Mouse (Mus musculus): ENCODE measurements around the gene Qrsl1. TPM values are rescaled to one million over a fixed set of nuclear protein-coding genes. Genes with fewer than 3 reads are reported as not detected.
A peak's percentile ranks its signal among the peaks of the same experiment; 100 is the strongest.

Qrsl1 gene
- polyA plus RNA-seq, 1 experiment from 2014 or later: 24.9 TPM

- no peaks in the 10 kb centered on the region for H3K27me3 ChIP-seq
- H3K4me2 ChIP-seq: no peak overlapping the region
- H3K9me3 ChIP-seq (replicated peaks): no peaks in the 10 kb centered on the region
- H3K27ac ChIP-seq: no peak overlapping the region
- ATAC-seq: no peak
- no peak overlapping the region for H3K9ac ChIP-seq
- no peak overlapping the region for H3K4me3 ChIP-seq
- H3K4me1 ChIP-seq: no peaks in the 10 kb centered on the region
- WGBS: 91% methylated on average over 8 of the region's 8 CpGs
- H3K36me3 ChIP-seq (ENCODE audit: poor library complexity, severe bottlenecking): peaks cover 20% of the 10 kb centered on the region
Measured at GRCm38 (mm10) chr10:43910873-43911142, 9.3 kb upstream of the Qrsl1 start.

- Histone ChIP-seq H3K4me2 (no peak overlapping the region), H3K4me1 (no peaks in the 10 kb centered on the region), H3K27me3 (no peaks in the 10 kb centered on the region), H3K27ac (no peak overlapping the region), H3K36me3 (ENCODE audit: poor library complexity, severe bottlenecking) (peaks cover 20% of the 10 kb centered on the region), H3K4me3 (no peak overlapping the region), H3K9me3 (replicated peaks) (no peaks in the 10 kb centered on the region), H3K9ac (no peak overlapping the region)
- 86% methylated on average over 12 of the region's 12 CpGs for WGBS
- ATAC-seq: no peak
Measured at GRCm38 (mm10) chr10:43910032-43910872, 8.7 kb upstream of the Qrsl1 start.

GRCm38 (mm10) chr10:43904569-43904968, 3.0 kb upstream of the Qrsl1 start:
- no peaks in the 10 kb centered on the region for H3K9me3 ChIP-seq (replicated peaks)
- no peak overlapping the region for H3K4me2 ChIP-seq
- H3K27ac ChIP-seq: no peak overlapping the region
- H3K9ac ChIP-seq: no peak overlapping the region; the same call in 1 of the 2 replicates
- peaks cover 14% of the 10 kb centered on the region for H3K4me1 ChIP-seq
- 94% methylated on average over 1 of the region's 1 CpGs for WGBS
- H3K36me3 ChIP-seq (ENCODE audit: poor library complexity, severe bottlenecking): no peaks in the 10 kb centered on the region
- H3K27me3 ChIP-seq: no peaks in the 10 kb centered on the region
- no peak for ATAC-seq
- H3K4me3 ChIP-seq: no peak overlapping the region

- peak overlapping the region; percentile 76 for H3K9ac ChIP-seq
- ATAC-seq: no peak; the same call in 1 of the 2 replicates
Measured at GRCm38 (mm10) chr10:43900883-43901570, 518 bp downstream of the Qrsl1 start.

GRCm38 (mm10) chr10:43898276-43898675, 3.3 kb downstream of the Qrsl1 start:
- no peak overlapping the region for H3K27ac ChIP-seq
- no peak overlapping the region for H3K4me2 ChIP-seq
- H3K9me3 ChIP-seq (replicated peaks): no peaks in the 10 kb centered on the region
- H3K9ac ChIP-seq: no peak overlapping the region
- H3K4me1 ChIP-seq: peaks cover 14% of the 10 kb centered on the region
- no peaks in the 10 kb centered on the region for H3K27me3 ChIP-seq
- peaks cover 25% of the 10 kb centered on the region for H3K36me3 ChIP-seq (ENCODE audit: poor library complexity, severe bottlenecking)
- 97% methylated on average over 7 of the region's 7 CpGs for WGBS
- no peak for ATAC-seq
- no peak overlapping the region for H3K4me3 ChIP-seq

More at GRCm38 (mm10) chr10:43900883-43901570, 518 bp downstream of the Qrsl1 start:
- Histone ChIP-seq H3K4me1 (peaks cover 14% of the 10 kb centered on the region), H3K27me3 (no peaks in the 10 kb centered on the region), H3K4me2 (peak overlapping the region; percentile 81), H3K27ac (no peak overlapping the region), H3K36me3 (ENCODE audit: poor library complexity, severe bottlenecking) (0 out of 2 replicates have a peak, but pooled peaks cover 4% of the 10 kb centered on the region), H3K9me3 (replicated peaks) (no peaks in the 10 kb centered on the region), H3K4me3 (peak overlapping the region; percentile 76)
- 7% methylated on average over 30 of the region's 30 CpGs for WGBS

- peaks cover 41% of the 10 kb centered on the region for H3K36me3 ChIP-seq (ENCODE audit: poor library complexity, severe bottlenecking)
- ATAC-seq: no peak
- H3K4me3 ChIP-seq: no peak overlapping the region
- no peaks in the 10 kb centered on the region for H3K27me3 ChIP-seq
- no peak overlapping the region for H3K27ac ChIP-seq
- WGBS: 90% methylated on average over 8 of the region's 8 CpGs
- H3K9me3 ChIP-seq (replicated peaks): no peaks in the 10 kb centered on the region
- H3K9ac ChIP-seq: no peak overlapping the region
- H3K4me1 ChIP-seq: peaks cover 3% of the 10 kb centered on the region; the same call in 1 of the 2 replicates
- H3K4me2 ChIP-seq: no peak overlapping the region
Measured at GRCm38 (mm10) chr10:43896065-43896464, 5.5 kb downstream of the Qrsl1 start.

GRCm38 (mm10) chr10:43892971-43893370, 8.6 kb downstream of the Qrsl1 start:
- no peak overlapping the region for H3K9ac ChIP-seq
- H3K9me3 ChIP-seq (replicated peaks): no peaks in the 10 kb centered on the region
- WGBS: 93% methylated on average over 4 of the region's 4 CpGs
- H3K27ac ChIP-seq: no peak overlapping the region
- no peak overlapping the region for H3K4me2 ChIP-seq
- H3K27me3 ChIP-seq: no peaks in the 10 kb centered on the region
- ATAC-seq: no peak
- no peak overlapping the region for H3K4me3 ChIP-seq
- no peaks in the 10 kb centered on the region for H3K4me1 ChIP-seq
- peaks cover 41% of the 10 kb centered on the region for H3K36me3 ChIP-seq (ENCODE audit: poor library complexity, severe bottlenecking)

GRCm38 (mm10) chr10:43888976-43889375, 12.6 kb downstream of the Qrsl1 start:
- peaks cover 35% of the 10 kb centered on the region for H3K36me3 ChIP-seq (ENCODE audit: poor library complexity, severe bottlenecking)
- H3K9me3 ChIP-seq (replicated peaks): no peaks in the 10 kb centered on the region
- no peak overlapping the region for H3K4me3 ChIP-seq
- ATAC-seq: no peak
- no peak overlapping the region for H3K4me2 ChIP-seq
- no peak overlapping the region for H3K9ac ChIP-seq
- 89% methylated on average over 16 of the region's 16 CpGs for WGBS
- no peaks in the 10 kb centered on the region for H3K4me1 ChIP-seq
- H3K27ac ChIP-seq: peak overlapping the region; percentile 35
- no peaks in the 10 kb centered on the region for H3K27me3 ChIP-seq

- peaks cover 22% of the 10 kb centered on the region for H3K36me3 ChIP-seq (ENCODE audit: poor library complexity, severe bottlenecking)
- no peaks in the 10 kb centered on the region for H3K27me3 ChIP-seq
- ATAC-seq: peak; percentile 96
- H3K4me2 ChIP-seq: no peak overlapping the region
- 70% methylated on average over 9 of the region's 9 CpGs for WGBS
- H3K4me1 ChIP-seq: no peaks in the 10 kb centered on the region
- H3K27ac ChIP-seq: peak overlapping the region; percentile 51; the same call in 1 of the 2 replicates
- H3K9ac ChIP-seq: no peak overlapping the region
- H3K4me3 ChIP-seq: no peak overlapping the region
- H3K9me3 ChIP-seq (replicated peaks): no peaks in the 10 kb centered on the region
Measured at GRCm38 (mm10) chr10:43887676-43888075, 13.9 kb downstream of the Qrsl1 start.

GRCm38 (mm10) chr10:43871458-43871857, 30.1 kb downstream of the Qrsl1 start:
- H3K36me3 ChIP-seq (ENCODE audit: poor library complexity, severe bottlenecking): peaks cover 12% of the 10 kb centered on the region; the same call in 1 of the 2 replicates
- no peak overlapping the region for H3K4me3 ChIP-seq
- H3K4me2 ChIP-seq: no peak overlapping the region
- H3K9me3 ChIP-seq (replicated peaks): no peaks in the 10 kb centered on the region
- H3K9ac ChIP-seq: no peak overlapping the region
- ATAC-seq: no peak
- no peaks in the 10 kb centered on the region for H3K4me1 ChIP-seq
- H3K27ac ChIP-seq: no peak overlapping the region
- no peaks in the 10 kb centered on the region for H3K27me3 ChIP-seq
- 96% methylated on average over 1 of the region's 1 CpGs for WGBS

GRCm38 (mm10) chr10:43870752-43871151, 30.8 kb downstream of the Qrsl1 start:
- Histone ChIP-seq H3K4me1 (no peaks in the 10 kb centered on the region), H3K9ac (no peak overlapping the region), H3K4me3 (no peak overlapping the region), H3K36me3 (ENCODE audit: poor library complexity, severe bottlenecking) (peaks cover 5% of the 10 kb centered on the region; the same call in 1 of the 2 replicates), H3K27me3 (no peaks in the 10 kb centered on the region), H3K4me2 (no peak overlapping the region), H3K9me3 (replicated peaks) (no peaks in the 10 kb centered on the region), H3K27ac (no peak overlapping the region)
- 66% methylated on average over 10 of the region's 10 CpGs for WGBS
- no peak for ATAC-seq

- Histone ChIP-seq H3K4me3 (no peak overlapping the region), H3K4me2 (no peak overlapping the region), H3K4me1 (no peaks in the 10 kb centered on the region), H3K27ac (no peak overlapping the region), H3K27me3 (no peaks in the 10 kb centered on the region), H3K36me3 (ENCODE audit: poor library complexity, severe bottlenecking) (no peaks in the 10 kb centered on the region), H3K9ac (no peak overlapping the region), H3K9me3 (replicated peaks) (no peaks in the 10 kb centered on the region)
- no peak for ATAC-seq
- WGBS: 82% methylated on average over 3 of the region's 3 CpGs
Measured at GRCm38 (mm10) chr10:43856351-43856750, 45.2 kb downstream of the Qrsl1 start.
